Mouse (Mus musculus) gastrocnemius, postnatal 4 days (tissue): ENCODE results near the gene Slc27a5. TPM values are rescaled to one million over a fixed set of nuclear protein-coding genes. Genes with fewer than 3 reads are reported as not detected.

Source experiments
- DNase-seq, 2 experiments: peaks; one replicate each; pipeline ENCODE4 v3.0.0; 2021 to 2022; ENCODE audit warnings: low spot score in 2 of 2, mixed read lengths in 2 of 2
- long read RNA-seq, 2 experiments: library from polyadenylated mRNA; stranded (forward); transcript quantifications; one replicate each; pipeline ENCODE4 v2.0.0; 2021
- total RNA-seq, 2 experiments: library from RNA; stranded (reverse); gene quantifications; 2 replicates each; pipeline ENCODE4 v1.2.3; 2021

Slc27a5 gene
- total RNA-seq = under 1 TPM; 0.10 to 0.20 TPM
- long read RNA-seq, experiment 1 = 0 reads
- long read RNA-seq, experiment 2 = 0 reads

DNA sequence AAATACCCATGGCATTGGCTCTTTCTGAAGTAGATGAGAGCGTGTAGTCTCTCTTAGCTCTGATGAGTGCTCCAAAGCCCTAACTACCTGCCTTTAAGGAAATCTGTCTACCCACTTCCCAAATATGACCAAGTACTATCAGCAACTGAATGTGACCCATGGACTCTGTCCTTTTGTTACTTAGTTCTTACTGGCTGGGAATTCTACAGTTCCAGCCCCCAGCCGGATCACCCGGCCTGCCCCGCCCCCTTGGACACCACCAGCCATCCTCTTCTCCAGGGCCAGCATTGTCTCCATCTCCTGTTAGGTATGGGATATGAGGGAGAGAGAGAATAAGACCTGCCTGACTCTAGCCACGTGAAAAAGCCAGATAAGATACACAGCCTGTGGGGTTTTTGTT lies at the start of gene Slc27a5:
TSS of gene Slc27a5 (minus strand) at position 140 of the 400 bp plus-strand sequence.
- no peak for DNase-seq

DNA sequence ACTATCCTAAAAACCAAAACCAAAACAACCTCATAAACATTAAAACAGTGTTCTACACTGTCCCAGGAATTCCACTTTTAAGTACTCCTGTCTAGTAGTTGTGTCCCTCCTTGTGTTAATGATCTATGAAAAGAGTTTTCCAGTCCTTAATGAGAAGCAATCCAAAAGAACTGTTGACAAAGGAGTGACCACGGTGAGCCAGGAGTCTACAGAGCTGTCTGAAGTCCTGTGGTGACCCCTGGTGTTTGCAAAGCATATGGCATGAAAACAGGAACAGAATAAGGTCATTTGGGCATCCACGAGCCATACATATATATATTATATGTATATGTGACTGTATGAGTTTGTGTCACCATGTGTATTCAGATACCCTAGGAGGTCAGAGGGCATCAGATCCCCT lies 48.1 kb upstream of the Slc27a5 start:
- DNase-seq = no peak

DNA sequence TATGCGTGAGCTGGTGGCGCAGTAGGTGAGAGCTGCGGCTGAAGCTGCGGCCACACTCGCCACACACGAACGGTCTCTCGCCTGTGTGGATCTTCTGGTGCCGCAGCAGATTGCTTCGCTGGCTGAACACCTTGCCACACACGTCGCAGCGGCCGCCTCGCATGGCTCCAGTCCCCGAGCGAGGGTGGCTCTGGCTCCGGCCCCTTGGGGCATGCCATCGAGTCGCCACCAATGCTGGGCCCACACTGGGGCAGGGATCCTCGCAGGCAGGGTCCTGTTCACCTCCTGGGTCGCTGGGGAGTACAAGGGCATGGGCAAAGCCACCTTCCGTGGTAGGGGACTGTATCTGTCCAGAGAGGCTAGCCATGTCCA lies 46.2 kb upstream of the Slc27a5 start:
- no peak for DNase-seq

DNA sequence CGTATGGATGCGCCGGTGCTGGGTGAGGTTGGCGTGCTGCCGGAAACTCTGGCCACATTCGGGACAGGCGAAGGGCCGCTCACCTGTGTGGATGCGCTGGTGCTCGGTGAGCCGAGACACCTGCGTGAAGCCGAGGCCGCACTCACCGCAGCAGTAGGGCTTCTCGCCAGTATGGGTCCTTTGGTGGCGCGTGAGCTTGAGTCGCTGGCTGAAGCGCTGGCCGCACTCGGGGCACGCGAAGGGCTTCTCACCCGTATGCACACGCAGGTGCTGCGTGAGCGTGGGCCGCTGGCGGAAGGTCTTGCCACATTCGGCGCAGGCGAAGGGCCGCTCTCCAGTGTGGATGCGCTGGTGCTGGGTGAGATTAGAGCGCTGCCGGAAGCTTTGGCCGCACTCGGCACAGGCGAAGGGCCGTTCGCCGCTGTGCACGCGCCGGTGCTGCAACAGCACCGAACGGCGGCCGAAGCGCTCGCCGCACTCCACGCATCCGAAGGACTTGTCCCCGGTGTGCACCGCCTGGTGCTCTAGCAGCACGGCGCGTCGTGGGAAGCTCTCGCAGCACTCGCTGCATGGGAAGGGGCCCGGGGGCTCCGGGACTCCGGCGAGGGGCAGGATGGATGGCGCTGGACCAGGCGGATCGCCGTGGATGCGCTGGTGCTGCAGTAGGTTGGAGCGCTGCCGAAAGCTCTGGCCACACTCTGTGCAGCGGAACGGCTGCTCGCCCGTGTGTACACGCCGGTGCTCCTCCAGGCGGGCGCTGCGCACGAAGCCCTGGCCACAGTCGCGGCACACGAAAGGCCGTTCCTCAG lies 45.7 kb upstream of the Slc27a5 start:
- DNase-seq = peak in 1 of 2 experiments; percentile 33

DNA sequence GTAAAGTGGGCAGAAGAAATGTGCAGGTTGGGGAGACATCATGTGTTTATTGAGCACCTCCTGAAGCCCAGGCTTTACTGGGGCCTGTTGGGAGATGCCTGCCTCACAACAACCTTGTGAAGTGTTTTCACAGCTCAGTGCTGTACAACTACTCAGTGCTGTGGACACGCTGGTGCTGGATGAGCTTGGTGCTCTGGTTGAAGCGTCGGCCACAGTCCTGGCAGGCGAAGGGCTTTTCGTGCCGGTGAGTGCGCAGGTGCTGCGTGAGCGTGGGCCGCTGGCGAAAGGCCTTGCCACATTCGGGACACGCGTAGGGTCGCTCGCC lies 45.1 kb upstream of the Slc27a5 start:
- no peak for DNase-seq

DNA sequence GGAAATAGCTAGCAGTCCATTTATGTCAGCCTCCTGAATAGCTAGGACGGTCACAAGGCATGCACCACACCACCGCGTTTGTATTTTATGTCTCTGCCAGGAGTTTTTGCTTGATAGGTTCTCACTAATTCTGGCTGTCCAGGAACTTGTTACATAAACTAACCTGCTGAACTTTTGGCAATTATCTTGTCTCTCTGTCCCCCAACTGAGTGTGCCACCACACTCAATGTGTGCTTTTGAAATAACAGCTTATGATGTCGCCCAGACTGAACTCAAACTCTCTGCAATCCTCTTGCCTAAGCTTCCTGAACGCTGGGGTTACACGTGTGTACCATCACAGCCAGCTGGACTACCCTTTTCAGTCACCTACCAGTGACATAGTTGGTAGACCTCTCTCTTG lies 44.5 kb upstream of the Slc27a5 start:
- DNase-seq = no peak

DNA sequence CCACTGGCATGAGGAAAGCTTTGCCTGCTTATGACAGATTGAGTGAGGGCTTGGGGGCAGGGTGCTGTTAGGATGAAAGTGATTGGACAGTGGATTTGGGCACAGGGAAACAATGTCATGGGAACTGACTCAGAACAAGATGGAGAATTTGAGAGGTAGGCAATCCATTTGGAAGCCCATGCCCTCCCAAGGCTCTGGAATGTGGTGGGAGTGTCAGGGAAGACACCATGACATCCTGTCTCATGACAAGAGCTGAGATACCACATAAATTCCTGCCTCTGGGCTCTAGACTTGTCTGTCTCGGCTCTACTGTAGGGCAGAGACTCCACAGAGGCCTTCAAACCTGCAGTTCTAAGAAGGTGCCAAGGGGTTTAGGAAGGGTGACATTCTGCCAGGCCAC lies 43.3 kb upstream of the Slc27a5 start:
- no peak for DNase-seq

DNA sequence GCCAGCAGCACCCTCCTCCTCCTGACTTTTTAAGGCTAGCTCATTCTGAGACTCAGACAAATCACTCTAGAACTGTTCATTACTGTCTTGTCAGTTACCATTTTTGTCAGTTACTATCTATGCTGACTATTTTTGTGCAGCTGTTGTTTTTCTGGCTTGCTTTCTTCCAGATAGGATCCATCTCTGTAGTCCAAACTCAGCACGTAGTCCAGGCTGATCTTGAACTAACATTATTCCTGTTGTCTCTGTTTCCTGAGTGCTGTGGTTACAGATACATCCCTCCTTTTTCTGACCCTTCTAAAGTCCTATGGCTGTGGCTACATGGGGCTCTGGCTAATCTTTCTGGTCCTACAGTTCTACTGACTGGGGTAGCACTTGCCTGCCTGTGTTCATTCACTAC lies 41.2 kb upstream of the Slc27a5 start:
- DNase-seq = no peak

DNA sequence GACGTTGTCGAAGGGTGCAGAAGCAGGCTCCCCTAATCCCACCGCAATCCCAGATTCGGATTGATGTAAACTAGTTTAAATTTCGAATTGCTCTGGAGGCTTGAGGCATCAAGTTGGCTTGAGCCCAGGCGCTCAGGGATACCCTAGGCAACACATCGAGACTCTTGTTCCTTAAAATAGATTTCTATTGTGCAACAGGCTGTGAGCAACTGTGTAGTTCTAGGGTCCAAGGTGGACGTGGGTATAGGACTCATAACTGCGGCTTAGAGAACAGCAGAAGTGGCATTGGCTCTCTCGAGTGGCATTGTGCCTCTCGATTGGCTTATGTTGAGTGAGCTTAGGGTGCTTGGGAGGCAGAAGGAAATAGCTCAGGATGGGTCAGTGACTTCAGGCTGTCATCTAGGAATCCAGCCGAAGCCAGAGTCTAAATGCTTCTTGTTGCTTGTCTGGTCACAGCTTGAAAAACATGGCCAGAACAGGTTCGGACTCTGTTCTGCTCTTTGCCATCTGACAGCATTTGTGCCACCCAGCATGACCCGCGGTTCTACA lies 40.7 kb upstream of the Slc27a5 start:
- DNase-seq = no peak

DNA sequence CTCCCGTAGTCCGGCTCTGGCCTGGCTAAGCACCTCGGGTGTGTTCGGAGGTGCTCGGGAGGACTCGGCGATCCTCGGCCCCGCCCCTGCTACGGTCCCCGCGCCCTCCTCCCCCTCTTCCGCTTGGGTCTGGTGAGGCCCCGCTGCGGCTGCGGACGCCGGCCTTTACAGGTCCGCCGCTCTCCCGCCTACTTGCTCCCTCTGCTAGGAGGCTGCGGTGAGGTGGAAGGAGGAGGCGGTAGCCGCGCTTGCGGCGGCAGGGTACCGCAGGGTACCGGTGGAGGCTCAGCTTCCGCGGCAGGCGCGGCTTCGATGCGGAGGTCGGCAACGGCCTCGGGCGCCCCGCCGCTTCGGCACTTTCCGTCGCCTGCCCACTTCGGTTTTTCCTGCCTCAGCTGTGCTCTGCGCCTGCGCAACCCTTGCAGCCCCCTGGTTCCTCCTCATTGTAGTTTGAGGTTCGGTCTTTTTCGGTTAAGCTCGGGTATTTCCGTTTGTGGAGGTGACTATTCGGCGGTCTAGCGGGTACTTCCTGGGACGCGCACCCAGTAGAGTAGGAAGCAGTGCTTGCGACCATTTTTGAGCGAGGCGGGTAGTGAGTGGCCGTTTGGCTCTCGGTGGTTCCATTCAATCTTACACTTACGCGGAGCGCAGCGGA lies 40.0 kb upstream of the Slc27a5 start, which contains the start of gene Ube2m:
TSS of gene Ube2m (minus strand) at position 375 of the 655 bp plus-strand sequence.
- DNase-seq = peak; percentile 99

DNA sequence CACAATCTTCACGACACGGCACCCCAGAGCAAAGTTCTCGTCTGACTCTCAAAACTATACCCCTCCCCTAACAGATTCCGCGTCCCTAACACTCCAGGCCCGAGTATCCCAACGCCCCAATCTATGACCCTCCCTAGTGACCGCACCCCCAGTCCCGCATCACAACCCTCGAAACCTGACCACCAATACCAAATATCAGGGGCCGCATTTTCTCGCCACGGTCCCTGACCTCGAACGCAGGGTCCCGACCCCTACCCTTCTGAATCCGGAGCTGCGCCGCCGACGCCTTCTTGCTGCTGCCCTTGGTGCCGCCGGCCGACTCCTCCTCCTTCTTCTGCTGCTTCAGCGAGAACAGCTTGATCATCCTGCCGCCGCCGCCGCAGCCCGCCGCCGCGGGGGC lies 39.4 kb upstream of the Slc27a5 start:
- DNase-seq = no peak

DNA sequence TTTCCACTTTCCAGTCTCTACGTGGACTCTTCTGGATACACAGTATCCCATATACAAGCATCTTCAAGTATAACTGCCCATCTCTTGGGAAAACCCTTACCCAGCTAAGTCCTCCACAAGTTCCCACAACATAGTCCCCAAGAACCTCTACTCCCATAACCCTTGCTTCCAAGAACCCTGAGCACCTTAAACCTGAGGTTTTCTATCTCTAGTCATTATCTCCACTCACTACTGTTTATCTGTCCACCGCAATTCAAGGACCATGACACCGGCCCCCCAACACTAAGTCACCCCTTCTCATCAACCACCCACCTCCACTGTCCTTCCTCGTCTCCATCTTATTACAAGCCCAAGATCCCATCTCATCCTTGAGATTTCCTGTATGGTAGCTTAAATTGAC lies 38.8 kb upstream of the Slc27a5 start:
- no peak for DNase-seq

DNA sequence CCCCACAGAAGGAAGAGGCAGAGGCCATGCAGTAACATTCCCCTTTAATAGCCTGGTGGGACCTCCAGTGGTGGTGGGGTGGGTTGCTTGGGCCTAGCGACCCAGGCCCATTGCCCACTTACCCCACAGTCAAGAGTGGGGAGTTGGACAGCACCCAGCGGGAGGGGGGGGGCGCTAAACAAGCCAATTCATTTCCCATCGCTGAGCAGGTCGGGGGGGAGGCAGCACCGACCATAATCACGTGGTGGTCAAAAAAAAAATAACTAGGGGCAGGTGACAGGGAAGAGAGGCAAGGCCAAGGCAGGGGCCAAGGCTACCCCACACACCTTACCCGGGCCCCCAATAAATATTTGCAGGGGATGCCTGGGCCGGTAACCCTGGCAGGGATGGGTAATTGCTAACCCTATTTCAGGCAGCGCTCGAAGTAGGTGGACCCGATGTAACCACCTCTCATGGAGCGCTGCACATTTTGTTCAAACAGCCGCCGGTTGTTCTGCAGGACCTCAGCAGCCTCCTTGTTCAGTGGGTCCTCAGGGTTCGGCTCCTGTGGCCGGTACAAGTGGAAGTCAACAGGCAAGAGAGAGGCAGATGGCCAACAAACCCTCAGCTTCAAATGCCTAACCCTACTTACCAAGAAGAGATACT lies 37.3 kb upstream of the Slc27a5 start:
- DNase-seq = no peak

DNA sequence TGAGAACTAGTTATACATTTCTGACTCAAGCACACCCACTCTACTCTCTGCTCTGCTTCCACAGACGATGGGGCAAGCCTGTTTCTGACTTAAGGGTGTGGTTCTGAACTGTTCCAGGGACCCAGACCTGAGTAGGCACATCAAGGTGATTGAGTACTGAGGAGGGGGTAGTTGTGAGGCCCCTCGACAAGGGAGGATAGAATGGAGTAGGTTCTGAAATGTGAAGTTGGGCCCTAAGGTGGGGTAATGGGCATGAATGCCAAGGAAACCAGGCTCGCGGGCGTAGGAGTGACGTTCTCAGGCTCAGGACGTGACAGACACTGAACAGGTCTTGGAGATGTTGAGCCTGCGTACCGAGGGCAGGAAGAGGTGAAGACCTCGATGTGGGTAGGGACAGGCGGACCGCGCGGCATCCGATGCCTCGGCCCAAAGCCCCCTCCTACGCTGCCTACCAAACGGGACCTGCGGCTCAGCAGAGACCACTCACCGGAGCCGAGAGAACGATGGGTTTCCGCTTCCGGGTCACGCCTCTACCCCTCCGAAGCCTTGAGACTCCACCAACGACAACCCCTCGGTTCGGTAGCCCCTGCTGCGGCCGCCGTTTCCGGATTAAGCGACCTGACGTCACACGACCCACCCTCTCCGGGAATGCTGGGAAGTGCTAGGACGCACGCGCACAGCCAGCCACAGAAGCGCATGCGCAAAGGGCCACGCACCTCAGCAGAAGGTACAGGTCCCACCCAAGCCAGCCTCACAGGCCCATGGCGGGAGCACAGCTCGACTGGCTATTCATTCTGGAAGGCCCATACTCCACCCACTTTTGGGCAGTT lies 36.4 kb upstream of the Slc27a5 start, which contains the start of gene Chmp2a:
TSS of gene Chmp2a (minus strand) at position 660 of the 830 bp plus-strand sequence.
- DNase-seq = peak; percentile 92 to 95

DNA sequence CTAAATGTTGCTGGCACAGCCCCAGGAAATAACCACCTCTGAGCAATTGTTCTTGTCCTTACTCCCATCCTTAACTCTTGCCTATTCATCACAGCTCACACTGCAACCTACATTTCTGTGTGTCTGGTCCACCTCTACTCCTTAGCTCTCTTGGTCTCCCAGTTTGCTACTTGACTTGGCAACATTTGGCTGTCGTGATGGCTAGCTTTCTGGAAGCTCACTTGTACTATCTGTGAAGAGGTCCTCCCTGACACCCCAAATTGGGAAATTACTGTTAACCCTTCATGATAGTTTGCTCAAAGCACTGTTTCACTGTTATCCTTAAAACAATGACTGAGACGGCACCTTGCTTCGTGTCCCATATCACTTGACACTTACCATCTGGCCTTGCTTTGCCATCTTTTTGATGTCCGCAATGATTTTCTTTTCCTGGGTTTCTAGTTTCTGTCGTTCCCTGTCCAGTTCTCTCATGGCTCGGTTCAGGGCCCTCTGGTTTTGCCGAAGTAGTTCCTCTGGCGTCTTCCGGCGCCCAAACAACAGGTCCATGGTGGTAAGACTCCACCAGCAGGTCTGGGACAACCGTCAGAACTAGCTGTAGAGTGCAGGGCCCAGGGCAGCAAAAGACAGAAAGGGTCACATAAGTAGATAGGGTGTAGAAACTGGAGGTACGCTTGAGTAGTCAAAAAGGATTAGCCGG lies 35.6 kb upstream of the Slc27a5 start:
- no peak for DNase-seq

DNA sequence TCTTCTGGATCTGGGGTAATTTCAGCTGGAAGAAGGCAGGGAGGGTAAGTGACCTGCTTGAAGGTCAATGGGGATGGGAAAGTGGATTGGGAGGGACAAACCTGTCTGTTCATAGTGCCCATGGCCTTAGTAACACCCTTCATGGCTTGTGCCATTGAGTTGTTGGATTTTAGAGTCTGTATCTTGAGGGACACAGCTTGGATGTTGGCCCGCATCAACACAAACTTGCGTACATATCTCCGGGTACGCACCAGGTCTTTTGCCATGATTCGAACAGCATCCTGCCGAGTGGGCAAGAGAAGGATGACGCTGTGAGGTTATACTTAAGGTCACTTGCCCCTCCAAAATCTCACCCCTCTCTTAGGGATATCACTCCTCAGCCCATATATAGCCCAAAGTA lies 34.5 kb upstream of the Slc27a5 start:
- no peak for DNase-seq

DNA sequence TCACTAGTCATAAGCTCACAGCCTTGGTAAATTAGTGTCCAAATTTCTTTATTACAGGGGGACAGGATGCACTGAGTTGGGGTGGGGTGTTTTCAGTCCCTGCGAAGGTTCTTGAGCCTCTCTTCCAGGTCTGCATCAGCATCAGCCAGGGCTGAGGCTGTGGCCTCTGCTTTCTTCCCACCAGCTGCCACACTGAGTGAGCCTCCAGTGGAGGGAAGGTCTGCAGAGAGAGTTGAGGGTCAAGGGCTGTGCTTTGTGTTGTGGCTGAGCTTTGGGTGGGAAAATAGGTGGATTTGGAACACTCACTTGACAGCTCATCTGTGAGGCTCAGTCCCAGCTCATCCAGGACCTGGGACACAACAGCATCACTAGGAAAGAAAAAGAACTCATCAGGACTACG lies 34.0 kb upstream of the Slc27a5 start:
- no peak for DNase-seq

DNA sequence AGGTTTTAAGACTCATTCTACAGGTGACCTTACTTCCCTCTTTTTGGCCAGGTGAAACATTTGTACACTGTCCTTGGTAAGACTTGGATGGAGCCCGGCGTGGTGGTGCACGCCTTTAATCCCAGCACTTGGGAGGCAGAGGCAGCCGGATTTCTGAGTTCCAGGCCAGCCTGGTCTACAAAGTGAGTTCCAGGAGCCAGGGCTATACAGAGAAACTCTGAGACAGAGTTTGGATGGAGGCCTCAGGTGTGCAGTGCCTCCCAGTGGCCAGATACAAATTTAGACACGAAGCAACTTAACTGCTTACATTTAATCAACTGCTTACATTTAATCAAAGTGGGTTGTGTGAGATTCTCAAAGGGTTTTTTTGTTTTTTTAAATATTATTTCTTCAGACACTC lies 33.1 kb upstream of the Slc27a5 start:
- DNase-seq = no peak

DNA sequence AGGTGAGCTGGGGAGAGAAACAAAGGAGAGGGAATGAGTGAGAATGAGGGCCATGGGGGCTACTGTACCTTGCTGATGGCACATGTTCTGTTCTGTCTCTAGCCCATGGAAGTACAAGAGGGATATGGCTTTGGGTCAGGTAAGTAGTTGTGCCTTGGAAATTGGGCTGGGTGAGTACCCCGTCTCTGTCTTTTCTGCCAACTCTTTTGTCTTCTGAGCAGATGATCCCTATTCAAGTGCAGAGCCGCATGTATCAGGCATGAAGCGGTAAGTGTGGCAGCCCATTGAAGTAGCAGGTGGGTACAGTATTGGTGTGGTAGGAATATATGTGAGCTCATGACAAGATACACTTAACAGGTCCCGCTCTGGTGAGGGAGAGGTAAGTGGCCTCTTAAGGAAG lies 31.0 kb upstream of the Slc27a5 start:
- DNase-seq = no peak

DNA sequence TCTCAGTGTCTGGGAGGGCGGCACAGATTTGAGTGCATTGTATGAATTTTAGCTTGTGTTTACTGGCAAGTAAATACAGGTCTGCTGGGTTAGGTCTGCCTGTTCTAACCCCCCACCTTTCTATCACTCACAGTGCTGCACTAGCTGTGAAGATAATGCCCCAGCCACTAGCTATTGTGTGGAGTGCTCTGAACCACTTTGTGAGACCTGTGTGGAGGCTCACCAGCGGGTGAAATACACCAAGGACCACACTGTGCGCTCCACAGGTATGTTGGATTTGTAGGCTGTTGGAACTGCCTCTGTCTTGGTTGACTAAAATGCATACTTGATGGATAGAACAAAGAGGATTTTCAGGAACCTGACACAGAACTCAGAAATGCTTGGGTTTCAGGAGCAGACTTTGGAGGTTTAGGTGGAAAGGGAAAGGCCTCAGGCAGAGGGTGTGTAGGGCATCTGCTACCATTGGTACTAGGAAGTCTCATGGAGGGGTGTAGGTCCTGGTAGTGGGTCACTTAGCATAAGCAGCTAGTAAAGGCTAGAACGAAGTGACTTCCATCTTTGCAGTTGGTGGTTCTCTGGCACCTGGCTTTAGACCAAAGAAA lies 27.6 kb upstream of the Slc27a5 start:
- no peak for DNase-seq
